Mouse (Mus musculus) small intestine, adult 2 months (tissue): ENCODE data around the gene Sh3gl2. TPM values are rescaled to one million over a fixed set of nuclear protein-coding genes. Genes with fewer than 3 reads are reported as not detected.

Experiments
- H3K27ac ChIP-seq: fragments of 200-500 bp; 2 replicates; pipeline ENCODE4 v1.5.1; 2012; ENCODE audit warnings: low read depth, low read length, control low read depth, inconsistent platforms; ENCODE audit not compliant: insufficient read depth
- H3K27me3 ChIP-seq: fragments of 200-500 bp; 2 replicates; pipeline ENCODE4 v1.6.1; 2012; ENCODE audit warnings: mild to moderate bottlenecking, moderate library complexity, low read length, inconsistent platforms; ENCODE audit not compliant: control insufficient read depth, insufficient read depth
- H3K36me3 ChIP-seq: fragments of 200-500 bp; 2 replicates; pipeline ENCODE4 v1.6.1; 2012; ENCODE audit warnings: mild to moderate bottlenecking, low read length, control low read depth, inconsistent platforms; ENCODE audit not compliant: control insufficient read depth, insufficient read depth
- H3K4me1 ChIP-seq: fragments of 200-500 bp; 2 replicates; pipeline ENCODE4 v1.6.1; 2012; ENCODE audit warnings: low read length, inconsistent platforms, mixed read lengths; ENCODE audit not compliant: control insufficient read depth, insufficient read depth, insufficient read length
- H3K4me3 ChIP-seq: fragments of 200-500 bp; 2 replicates; pipeline ENCODE4 v1.5.1; 2012; ENCODE audit warnings: low read depth, mild to moderate bottlenecking, control low read depth, inconsistent platforms, low read length, moderate library complexity
- CTCF ChIP-seq: fragments of 200-500 bp; IDR thresholded peaks from 2 replicates; pipeline ENCODE4 v1.5.1; 2012; ENCODE audit warnings: low read depth, mild to moderate bottlenecking, control low read depth, inconsistent platforms, low read length, moderate library complexity, mixed read lengths; ENCODE audit not compliant: insufficient replicate concordance, insufficient read length; ENCODE audit errors: extremely low read depth
- POLR2A ChIP-seq: fragments of 200-500 bp; IDR thresholded peaks from 2 replicates; pipeline ENCODE4 v1.6.1; 2012; ENCODE audit warnings: low read depth, mild to moderate bottlenecking, control low read depth, inconsistent platforms, low read length, moderate library complexity
- WGBS: fragments of 180-500 bp; shearing (Covaris S2); methylation state at CpG from one replicate; pipeline ENCODE4 v1.1.7; 2018; 5-methylcytosine and 5-hydroxymethylcytosine counted together
- polyA plus RNA-seq: library from polyadenylated mRNA; depleted of rRNA; stranded (reverse); fragments of >200 nt; gene quantifications from 2 replicates; pipeline ENCODE4 v1.2.3, GENCODE M21; 2012

Sh3gl2 gene
- polyA plus RNA-seq, 1 experiment: 16.7 TPM

- Histone ChIP-seq H3K4me3 (no peak overlapping the region), H3K27me3 (no peaks in the 10 kb centered on the region), H3K4me1 (no peaks in the 10 kb centered on the region), H3K36me3 (no peaks in the 10 kb centered on the region), H3K27ac (no peak overlapping the region)
- WGBS: 58% methylated on average over 3 of the region's 3 CpGs
- TF ChIP-seq CTCF: no peak
- no peak for TF ChIP-seq POLR2A
Measured at GRCm38 (mm10) chr4:85438813-85439212, 233.9 kb downstream of the Sh3gl2 start.

GRCm38 (mm10) chr4:85483586-85483985 lies 278.7 kb downstream of the Sh3gl2 start:
- H3K27me3 ChIP-seq: no peaks in the 10 kb centered on the region
- no peaks in the 10 kb centered on the region for H3K4me1 ChIP-seq
- no peak overlapping the region for H3K27ac ChIP-seq
- WGBS: 88% methylated on average over 6 of the region's 6 CpGs
- no peak for TF ChIP-seq POLR2A
- no peak for TF ChIP-seq CTCF
- H3K4me3 ChIP-seq: no peak overlapping the region
- no peaks in the 10 kb centered on the region for H3K36me3 ChIP-seq

GRCm38 (mm10) chr4:85486316-85486946 lies 281.5 kb downstream of the Sh3gl2 start:
- 85% methylated on average over 10 of the region's 10 CpGs for WGBS
- no peaks in the 10 kb centered on the region for H3K27me3 ChIP-seq
- no peaks in the 10 kb centered on the region for H3K36me3 ChIP-seq
- no peak overlapping the region for H3K27ac ChIP-seq
- H3K4me3 ChIP-seq: no peak overlapping the region
- TF ChIP-seq POLR2A: no peak
- TF ChIP-seq CTCF: no peak
- no peaks in the 10 kb centered on the region for H3K4me1 ChIP-seq

GRCm38 (mm10) chr4:85505718-85506117 lies 300.8 kb downstream of the Sh3gl2 start:
- Histone ChIP-seq H3K4me1 (no peaks in the 10 kb centered on the region), H3K27ac (no peak overlapping the region), H3K36me3 (no peaks in the 10 kb centered on the region), H3K27me3 (no peaks in the 10 kb centered on the region), H3K4me3 (no peak overlapping the region)
- 62% methylated on average over 3 of the region's 3 CpGs for WGBS
- TF ChIP-seq POLR2A: no peak

GRCm38 (mm10) chr4:85506976-85507375 lies 302.1 kb downstream of the Sh3gl2 start:
- Histone ChIP-seq H3K36me3 (no peaks in the 10 kb centered on the region), H3K27me3 (no peaks in the 10 kb centered on the region), H3K4me3 (no peak overlapping the region), H3K27ac (no peak overlapping the region), H3K4me1 (no peaks in the 10 kb centered on the region)
- no peak for TF ChIP-seq POLR2A
- no peak for TF ChIP-seq CTCF
- WGBS: 58% methylated on average over 2 of the region's 2 CpGs

GRCm38 (mm10) chr4:85507491-85507890 lies 302.6 kb downstream of the Sh3gl2 start:
- H3K27ac ChIP-seq: no peak overlapping the region
- H3K36me3 ChIP-seq: no peaks in the 10 kb centered on the region
- no peaks in the 10 kb centered on the region for H3K4me1 ChIP-seq
- no peak overlapping the region for H3K4me3 ChIP-seq
- no peaks in the 10 kb centered on the region for H3K27me3 ChIP-seq
- no peak for TF ChIP-seq CTCF
- TF ChIP-seq POLR2A: no peak
- WGBS: 58% methylated on average over 5 of the region's 5 CpGs

GRCm38 (mm10) chr4:85513288-85513687 lies 308.4 kb downstream of the Sh3gl2 start:
- peaks cover 2% of the 10 kb centered on the region; the same call in 1 of the 2 replicates for H3K4me1 ChIP-seq
- H3K27me3 ChIP-seq: no peaks in the 10 kb centered on the region
- TF ChIP-seq POLR2A: no peak
- WGBS: 25% methylated on average over 7 of the region's 7 CpGs
- H3K4me3 ChIP-seq: no peak overlapping the region
- H3K36me3 ChIP-seq: no peaks in the 10 kb centered on the region
- H3K27ac ChIP-seq: no peak overlapping the region
